Mouse (Mus musculus): ENCODE results near the gene C4b. TPM values are rescaled to one million over a fixed set of nuclear protein-coding genes. Genes with fewer than 3 reads are reported as not detected.

Gene C4b
- polyA plus RNA-seq (2014; fragmentation: Illumina TruSeq; extraction: RNeasy Lipid Tissue Mini Kit (QIAGEN cat#74804); ENCODE audit: low read depth, low replicate concordance) = 19.0 TPM

DNA sequence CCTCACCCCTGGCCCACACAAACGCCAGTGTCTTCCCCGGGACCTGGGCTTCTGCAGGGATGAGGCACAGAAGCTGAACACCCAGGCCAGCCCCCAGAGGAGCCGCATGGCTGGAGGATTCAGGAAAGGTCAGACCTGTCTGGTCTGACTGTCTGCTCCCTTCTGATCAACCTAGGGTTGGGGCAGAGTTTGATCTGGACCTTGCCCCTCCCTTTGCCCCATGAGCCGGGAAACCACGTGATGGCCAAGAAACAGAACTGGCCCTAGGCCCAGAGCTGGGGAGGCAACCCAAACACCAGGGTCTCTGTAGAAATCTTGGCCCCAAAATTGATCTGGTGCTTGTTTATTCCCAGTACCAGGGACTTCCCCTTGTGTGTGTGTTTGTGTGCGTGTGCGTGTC is at the start of gene C4b:
C4b (minus strand) TSS at position 164 of the 400 bp plus-strand sequence.

Other genes with a start within 250 kb of the C4b start
- gene Btnl6, start 226.5 kb downstream of the C4b start, polyA plus RNA-seq (2014; fragmentation: Illumina TruSeq; extraction: RNeasy Lipid Tissue Mini Kit (QIAGEN cat#74804); ENCODE audit: low read depth, low replicate concordance) = not detected
- gene Notch4, start 179.6 kb downstream of the C4b start, polyA plus RNA-seq (2014; fragmentation: Illumina TruSeq; extraction: RNeasy Lipid Tissue Mini Kit (QIAGEN cat#74804); ENCODE audit: low read depth, low replicate concordance) = 14.8 TPM
- gene Gpsm3, start 154.1 kb downstream of the C4b start, polyA plus RNA-seq (2014; fragmentation: Illumina TruSeq; extraction: RNeasy Lipid Tissue Mini Kit (QIAGEN cat#74804); ENCODE audit: low read depth, low replicate concordance) = 6.1 TPM
- 18.1 TPM for gene Pbx2, start 152.6 kb downstream of the C4b start, polyA plus RNA-seq (2014; fragmentation: Illumina TruSeq; extraction: RNeasy Lipid Tissue Mini Kit (QIAGEN cat#74804); ENCODE audit: low read depth, low replicate concordance)
- gene Ager, start 146.0 kb downstream of the C4b start, polyA plus RNA-seq (2014; fragmentation: Illumina TruSeq; extraction: RNeasy Lipid Tissue Mini Kit (QIAGEN cat#74804); ENCODE audit: low read depth, low replicate concordance) = 0.63 TPM
- 49.3 TPM for gene Rnf5, start 140.2 kb downstream of the C4b start, polyA plus RNA-seq (2014; fragmentation: Illumina TruSeq; extraction: RNeasy Lipid Tissue Mini Kit (QIAGEN cat#74804); ENCODE audit: low read depth, low replicate concordance)
- 65.9 TPM for gene Agpat1, start 139.6 kb downstream of the C4b start, polyA plus RNA-seq (2014; fragmentation: Illumina TruSeq; extraction: RNeasy Lipid Tissue Mini Kit (QIAGEN cat#74804); ENCODE audit: low read depth, low replicate concordance)
- gene Egfl8, start 127.9 kb downstream of the C4b start, polyA plus RNA-seq (2014; fragmentation: Illumina TruSeq; extraction: RNeasy Lipid Tissue Mini Kit (QIAGEN cat#74804); ENCODE audit: low read depth, low replicate concordance) = 0.84 TPM
- gene Ppt2, start 115.4 kb downstream of the C4b start, polyA plus RNA-seq (2014; fragmentation: Illumina TruSeq; extraction: RNeasy Lipid Tissue Mini Kit (QIAGEN cat#74804); ENCODE audit: low read depth, low replicate concordance) = 56.2 TPM
- gene Prrt1, start 114.3 kb downstream of the C4b start, polyA plus RNA-seq (2014; fragmentation: Illumina TruSeq; extraction: RNeasy Lipid Tissue Mini Kit (QIAGEN cat#74804); ENCODE audit: low read depth, low replicate concordance) = 4.3 TPM
- 5.5 TPM for gene Fkbpl, start 99.1 kb downstream of the C4b start, polyA plus RNA-seq (2014; fragmentation: Illumina TruSeq; extraction: RNeasy Lipid Tissue Mini Kit (QIAGEN cat#74804); ENCODE audit: low read depth, low replicate concordance)
- gene Atf6b, start 96.7 kb downstream of the C4b start, polyA plus RNA-seq (2014; fragmentation: Illumina TruSeq; extraction: RNeasy Lipid Tissue Mini Kit (QIAGEN cat#74804); ENCODE audit: low read depth, low replicate concordance) = 19.6 TPM
- 19.1 TPM for gene Tnxb, start 73.3 kb downstream of the C4b start, polyA plus RNA-seq (2014; fragmentation: Illumina TruSeq; extraction: RNeasy Lipid Tissue Mini Kit (QIAGEN cat#74804); ENCODE audit: low read depth, low replicate concordance)
- not detected for gene Cyp21a1, start 60.7 kb upstream of the C4b start, polyA plus RNA-seq (2014; fragmentation: Illumina TruSeq; extraction: RNeasy Lipid Tissue Mini Kit (QIAGEN cat#74804); ENCODE audit: low read depth, low replicate concordance)
- 15.7 TPM for gene Stk19, start 93.1 kb upstream of the C4b start, polyA plus RNA-seq (2014; fragmentation: Illumina TruSeq; extraction: RNeasy Lipid Tissue Mini Kit (QIAGEN cat#74804); ENCODE audit: low read depth, low replicate concordance)
- 18.6 TPM for gene Dxo, start 93.1 kb upstream of the C4b start, polyA plus RNA-seq (2014; fragmentation: Illumina TruSeq; extraction: RNeasy Lipid Tissue Mini Kit (QIAGEN cat#74804); ENCODE audit: low read depth, low replicate concordance)
- gene Skiv2l, start 106.3 kb upstream of the C4b start, polyA plus RNA-seq (2014; fragmentation: Illumina TruSeq; extraction: RNeasy Lipid Tissue Mini Kit (QIAGEN cat#74804); ENCODE audit: low read depth, low replicate concordance) = 20.6 TPM
- 20.1 TPM for gene Nelfe, start 106.5 kb upstream of the C4b start, polyA plus RNA-seq (2014; fragmentation: Illumina TruSeq; extraction: RNeasy Lipid Tissue Mini Kit (QIAGEN cat#74804); ENCODE audit: low read depth, low replicate concordance)
- 3.5 TPM for gene Cfb, start 118.6 kb upstream of the C4b start, polyA plus RNA-seq (2014; fragmentation: Illumina TruSeq; extraction: RNeasy Lipid Tissue Mini Kit (QIAGEN cat#74804); ENCODE audit: low read depth, low replicate concordance)
- 11.8 TPM for gene Zbtb12, start 135.6 kb upstream of the C4b start, polyA plus RNA-seq (2014; fragmentation: Illumina TruSeq; extraction: RNeasy Lipid Tissue Mini Kit (QIAGEN cat#74804); ENCODE audit: low read depth, low replicate concordance)
- gene Gm20547, start 138.2 kb upstream of the C4b start, polyA plus RNA-seq (2014; fragmentation: Illumina TruSeq; extraction: RNeasy Lipid Tissue Mini Kit (QIAGEN cat#74804); ENCODE audit: low read depth, low replicate concordance) = not detected
- 5.3 TPM for gene C2, start 154.4 kb upstream of the C4b start, polyA plus RNA-seq (2014; fragmentation: Illumina TruSeq; extraction: RNeasy Lipid Tissue Mini Kit (QIAGEN cat#74804); ENCODE audit: low read depth, low replicate concordance)
- 40.6 TPM for gene Ehmt2, start 154.6 kb upstream of the C4b start, polyA plus RNA-seq (2014; fragmentation: Illumina TruSeq; extraction: RNeasy Lipid Tissue Mini Kit (QIAGEN cat#74804); ENCODE audit: low read depth, low replicate concordance)
- gene Slc44a4, start 170.6 kb upstream of the C4b start, polyA plus RNA-seq (2014; fragmentation: Illumina TruSeq; extraction: RNeasy Lipid Tissue Mini Kit (QIAGEN cat#74804); ENCODE audit: low read depth, low replicate concordance) = not detected
- 18.6 TPM for gene Neu1, start 187.4 kb upstream of the C4b start, polyA plus RNA-seq (2014; fragmentation: Illumina TruSeq; extraction: RNeasy Lipid Tissue Mini Kit (QIAGEN cat#74804); ENCODE audit: low read depth, low replicate concordance)
- gene Hspa1b, start 215.4 kb upstream of the C4b start, polyA plus RNA-seq (2014; fragmentation: Illumina TruSeq; extraction: RNeasy Lipid Tissue Mini Kit (QIAGEN cat#74804); ENCODE audit: low read depth, low replicate concordance) = 7.8 TPM
- not detected for gene Gm20481, start 226.0 kb upstream of the C4b start, polyA plus RNA-seq (2014; fragmentation: Illumina TruSeq; extraction: RNeasy Lipid Tissue Mini Kit (QIAGEN cat#74804); ENCODE audit: low read depth, low replicate concordance)
- 10.2 TPM for gene Hspa1a, start 228.3 kb upstream of the C4b start, polyA plus RNA-seq (2014; fragmentation: Illumina TruSeq; extraction: RNeasy Lipid Tissue Mini Kit (QIAGEN cat#74804); ENCODE audit: low read depth, low replicate concordance)
- gene Hspa1l, start 228.8 kb upstream of the C4b start, polyA plus RNA-seq (2014; fragmentation: Illumina TruSeq; extraction: RNeasy Lipid Tissue Mini Kit (QIAGEN cat#74804); ENCODE audit: low read depth, low replicate concordance) = 9.2 TPM
- gene Lsm2, start 238.0 kb upstream of the C4b start, polyA plus RNA-seq (2014; fragmentation: Illumina TruSeq; extraction: RNeasy Lipid Tissue Mini Kit (QIAGEN cat#74804); ENCODE audit: low read depth, low replicate concordance) = 17.0 TPM